Mouse (Mus musculus): ENCODE results near the gene Tacc3. TPM values are rescaled to one million over a fixed set of nuclear protein-coding genes. Genes with fewer than 3 reads are reported as not detected.

The Tacc3 gene
- total RNA-seq, 1 experiment from 2014 or later = 30.8 TPM

DNA sequence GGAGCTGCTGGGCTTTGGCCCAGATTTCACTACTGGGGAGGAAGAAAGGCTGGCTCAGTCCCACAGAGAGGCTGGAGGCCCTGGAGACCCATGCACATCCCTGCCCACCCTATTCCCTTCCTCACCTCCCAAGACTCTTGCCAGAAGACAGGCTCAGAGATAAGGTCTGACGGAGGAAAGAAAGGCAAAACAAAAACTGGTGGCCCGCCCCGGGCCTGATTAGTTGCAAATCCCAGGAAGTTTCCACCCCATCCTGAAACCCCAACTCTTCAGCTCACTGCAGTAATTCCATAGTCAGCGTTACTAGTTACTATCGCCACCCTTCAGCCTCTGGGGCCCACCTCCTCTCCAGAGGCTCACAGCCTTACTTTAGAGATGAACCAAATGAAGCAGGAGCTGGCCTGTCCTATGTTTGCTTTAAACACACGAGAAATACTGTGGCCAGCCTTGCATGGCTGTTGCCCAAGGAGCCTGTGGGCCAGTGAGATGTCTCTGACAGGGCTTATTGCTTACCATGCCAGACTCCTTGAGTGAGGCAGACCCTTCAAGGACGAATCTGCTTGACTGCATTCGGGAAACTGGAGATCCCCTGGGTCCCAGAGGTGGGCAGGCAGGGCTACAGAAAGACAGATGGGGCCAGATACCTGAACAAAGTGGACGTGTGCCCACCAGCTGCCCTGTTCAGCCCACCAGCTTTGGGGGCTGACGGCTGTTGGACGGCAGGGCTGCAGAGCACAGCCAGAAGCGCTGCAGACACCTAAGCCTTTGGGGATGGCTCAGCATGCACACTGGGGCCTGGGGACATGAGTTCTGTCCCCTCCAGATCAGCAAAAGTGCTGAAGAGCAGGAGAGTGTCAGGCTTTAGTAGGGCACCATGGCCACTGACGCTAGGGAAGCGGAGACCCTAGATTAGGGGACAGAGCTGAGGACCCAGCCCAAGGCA is 30.6 kb downstream of the Tacc3 start:
- ATAC-seq (replicated peaks; ENCODE audit: insufficient number of reproducible peaks, low FRiP score, low TSS enrichment, poor library complexity, severe bottlenecking) = no peak

DNA sequence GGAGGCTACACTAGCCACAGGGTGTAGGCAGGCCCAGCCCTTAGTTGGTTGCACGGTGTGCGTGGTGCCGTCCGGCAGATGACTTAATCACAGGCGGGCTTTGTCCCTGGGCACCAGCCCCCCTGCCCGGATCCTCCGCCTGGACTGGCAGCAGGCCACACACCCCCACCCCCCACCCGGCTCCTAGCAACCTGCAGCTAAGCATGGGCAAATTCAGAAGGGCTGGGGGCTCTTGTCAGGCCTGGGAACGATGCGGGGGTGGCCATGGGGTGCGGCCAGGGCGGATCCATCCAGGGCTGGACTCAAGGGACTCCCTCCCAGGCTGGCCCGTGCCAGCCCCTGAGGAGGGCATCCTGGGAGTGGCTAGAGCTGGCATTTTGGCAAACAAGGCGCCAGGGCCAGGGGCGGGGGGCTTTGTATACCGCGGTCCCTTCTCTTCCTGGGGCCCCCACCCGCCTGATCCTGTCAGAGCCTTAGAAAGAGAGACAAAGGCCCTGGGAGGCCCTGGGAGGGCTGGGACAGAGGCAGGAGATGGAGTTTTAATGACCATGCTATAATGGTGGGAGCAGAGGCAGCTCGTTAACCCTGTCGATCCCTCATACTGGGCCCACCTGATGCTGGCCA is 31.4 kb downstream of the Tacc3 start:
- no peak for ATAC-seq (replicated peaks; ENCODE audit: insufficient number of reproducible peaks, low FRiP score, low TSS enrichment, poor library complexity, severe bottlenecking)

DNA sequence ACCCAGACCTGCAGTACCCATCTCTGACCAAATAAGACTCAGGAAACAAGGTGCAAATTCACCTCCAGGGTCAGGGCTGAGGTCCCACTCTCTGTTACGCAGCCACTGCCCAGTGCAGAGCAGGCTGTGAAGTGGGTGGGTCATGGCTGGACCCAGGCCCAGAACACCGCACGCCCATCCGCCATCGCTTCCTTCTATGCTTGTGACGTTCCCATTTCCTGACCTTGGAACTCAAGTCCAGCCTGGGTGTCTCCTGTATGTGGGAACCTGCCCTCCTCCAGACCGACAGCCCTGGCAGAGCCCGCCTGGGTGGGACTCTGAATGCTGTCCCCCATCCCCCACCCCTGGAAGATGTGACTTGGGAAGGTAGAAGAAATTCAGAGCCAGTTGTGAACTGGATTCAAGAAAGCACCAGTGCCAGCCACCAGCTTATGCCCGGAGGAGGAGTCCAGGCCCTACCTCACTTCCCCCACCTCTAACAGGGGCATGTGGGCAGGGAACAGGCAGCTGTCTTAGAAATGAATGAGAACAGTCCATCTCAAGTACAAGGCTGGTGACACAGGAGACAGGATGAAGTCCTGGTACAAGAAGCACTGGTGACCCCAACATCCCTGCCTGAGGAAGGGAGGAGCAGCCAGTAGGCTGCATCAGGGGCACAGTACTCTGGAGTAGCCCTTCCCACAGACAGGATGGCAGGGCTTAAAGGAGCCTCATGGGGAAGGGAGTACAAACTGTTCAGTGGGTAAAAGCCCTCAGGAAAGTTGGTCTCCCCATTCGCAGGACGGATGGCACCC is 32.1 kb downstream of the Tacc3 start:
- no peak for ATAC-seq (replicated peaks; ENCODE audit: insufficient number of reproducible peaks, low FRiP score, low TSS enrichment, poor library complexity, severe bottlenecking)

DNA sequence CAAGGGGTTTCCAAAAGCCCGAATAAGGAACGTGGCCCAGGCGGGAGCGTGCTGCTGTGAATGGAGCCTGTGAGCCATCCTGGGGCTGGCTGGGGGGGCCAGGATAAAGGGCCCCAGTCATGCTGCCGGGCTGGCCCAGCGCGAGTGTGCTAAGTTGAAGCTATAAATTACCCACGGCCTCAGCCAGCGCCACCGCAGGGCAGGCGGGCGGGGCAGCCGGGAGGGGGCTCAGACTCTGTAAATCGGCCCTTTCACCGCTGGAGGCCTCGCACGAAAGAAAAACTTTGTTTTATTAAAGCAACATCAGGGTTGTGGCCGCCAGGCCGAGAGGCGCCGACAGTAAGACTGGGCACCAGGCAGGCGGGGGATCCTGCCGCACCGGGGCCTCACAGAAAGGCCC is 34.5 kb downstream of the Tacc3 start:
- no peak for ATAC-seq (replicated peaks; ENCODE audit: insufficient number of reproducible peaks, low FRiP score, low TSS enrichment, poor library complexity, severe bottlenecking)

DNA sequence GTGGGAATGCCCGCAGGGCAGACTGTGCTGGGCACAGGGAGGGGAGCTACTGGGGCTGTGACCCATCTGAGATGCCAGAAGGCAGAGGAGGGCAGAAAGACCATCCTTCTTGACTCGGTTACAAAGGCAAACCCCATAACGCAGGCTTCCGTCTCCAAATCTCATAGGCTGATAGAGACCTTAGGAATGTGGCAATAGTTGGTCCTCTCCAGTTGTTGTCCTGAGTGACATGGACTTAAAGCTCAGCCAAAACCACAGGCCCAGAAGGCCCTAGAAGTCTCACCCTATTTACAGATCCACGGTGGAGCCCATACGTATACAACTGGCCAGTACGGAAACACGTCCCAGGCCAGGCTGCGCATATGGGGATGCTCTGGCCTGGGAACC is 36.5 kb downstream of the Tacc3 start:
- no peak for ATAC-seq (replicated peaks; ENCODE audit: insufficient number of reproducible peaks, low FRiP score, low TSS enrichment, poor library complexity, severe bottlenecking)

DNA sequence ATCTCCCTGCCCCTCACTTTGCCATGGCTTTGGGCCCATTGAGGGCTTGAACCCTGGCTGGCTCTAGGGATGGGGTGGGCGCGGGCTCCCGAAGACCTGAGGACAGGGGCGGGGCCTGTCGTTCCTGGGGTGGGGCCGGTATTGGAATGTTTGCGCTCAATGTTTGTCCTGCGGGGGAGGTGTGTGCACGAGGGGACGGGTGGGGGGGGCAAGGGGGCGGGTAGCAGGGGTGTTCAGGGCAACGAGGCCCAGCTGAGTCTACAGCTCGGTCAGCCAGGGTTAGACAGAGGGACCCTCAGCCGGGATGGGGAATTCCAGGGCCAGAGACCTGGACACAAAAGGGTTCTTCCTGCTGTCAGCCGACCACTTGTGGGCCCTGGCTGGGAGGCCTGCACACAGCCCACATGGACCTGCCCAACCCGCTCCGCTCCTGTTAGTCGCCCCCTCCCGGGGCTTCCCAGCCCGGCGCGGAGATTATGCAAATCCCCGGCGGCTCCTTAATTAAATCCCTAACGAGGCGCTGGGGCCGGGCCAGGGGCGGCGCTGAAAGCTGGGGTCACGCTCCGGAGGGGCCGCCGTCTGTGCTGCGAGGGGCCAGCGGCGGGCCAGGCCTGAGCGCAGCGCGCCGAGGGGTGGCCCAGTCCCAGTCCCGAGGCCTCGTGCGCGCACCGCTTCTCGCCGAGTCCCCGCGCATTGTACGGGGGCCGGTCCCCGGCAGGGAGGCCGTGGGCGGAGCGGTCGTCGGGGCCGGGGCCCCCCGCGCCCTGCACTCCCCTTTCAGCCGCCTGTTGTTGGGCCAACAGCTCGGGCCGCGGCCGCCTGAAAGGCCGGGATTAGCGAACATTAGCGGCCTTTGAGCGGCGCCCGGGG is 37.2 kb downstream of the Tacc3 start:
- ATAC-seq (replicated peaks; ENCODE audit: insufficient number of reproducible peaks, low FRiP score, low TSS enrichment, poor library complexity, severe bottlenecking) = no peak

DNA sequence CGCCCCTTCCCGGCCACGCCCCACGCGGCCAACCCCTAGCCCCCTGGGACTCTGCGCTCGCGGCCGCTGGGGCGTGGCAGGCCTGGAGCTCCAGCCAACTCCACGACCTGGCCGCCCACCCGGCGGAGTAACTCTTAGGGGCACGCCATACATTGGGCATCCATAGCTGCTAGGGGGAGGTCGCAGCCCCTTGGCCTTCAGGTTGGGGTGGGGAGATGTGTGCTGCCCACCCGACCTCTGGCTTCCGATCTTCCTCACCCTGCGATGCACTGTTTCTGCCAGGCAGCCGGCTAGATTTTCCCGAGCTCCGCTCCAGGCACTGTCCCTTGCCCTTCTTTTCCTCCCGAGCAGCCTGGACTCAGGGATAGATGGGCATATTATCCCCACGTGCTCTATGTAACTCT is 37.8 kb downstream of the Tacc3 start:
- no peak for ATAC-seq (replicated peaks; ENCODE audit: insufficient number of reproducible peaks, low FRiP score, low TSS enrichment, poor library complexity, severe bottlenecking)

DNA sequence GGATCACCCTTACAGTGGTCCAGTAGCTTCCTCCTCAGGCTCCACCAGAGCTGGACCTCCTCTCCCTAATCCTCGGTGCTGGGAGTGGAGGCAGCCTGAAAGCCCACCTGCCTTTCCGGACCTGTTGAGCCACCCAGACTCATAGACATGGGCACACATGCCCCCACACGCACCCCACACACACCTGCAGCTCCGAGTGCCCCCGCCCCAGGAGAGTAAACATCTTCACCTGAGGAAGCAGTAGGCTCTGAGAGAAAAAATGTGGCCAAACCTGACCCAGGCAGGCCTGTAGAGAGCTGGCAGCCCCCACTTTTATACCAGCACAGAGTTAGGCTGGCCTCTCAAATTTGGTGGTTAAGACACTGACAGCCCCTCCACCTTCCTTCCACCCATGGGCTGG is 38.5 kb downstream of the Tacc3 start:
- no peak for ATAC-seq (replicated peaks; ENCODE audit: insufficient number of reproducible peaks, low FRiP score, low TSS enrichment, poor library complexity, severe bottlenecking)

DNA sequence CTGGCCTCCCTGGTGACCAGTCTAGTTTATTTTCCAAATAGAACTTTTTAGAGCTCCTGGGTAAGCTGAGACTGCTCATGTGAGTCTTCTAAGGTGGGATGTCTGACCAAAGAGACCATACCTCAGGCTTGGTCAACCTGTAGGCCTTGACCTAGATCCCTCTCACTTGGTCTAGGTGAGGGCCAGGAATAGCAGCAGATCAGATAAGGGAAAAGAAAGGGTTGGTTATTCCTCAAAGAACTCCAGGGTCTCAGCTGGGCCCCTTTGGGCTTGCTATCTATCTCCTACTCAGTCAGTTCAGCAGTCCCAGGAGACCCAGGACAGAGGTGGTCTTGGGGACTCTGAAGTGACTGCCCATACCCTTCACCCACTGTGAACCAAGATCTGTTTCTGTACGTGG is 39.6 kb downstream of the Tacc3 start:
- no peak for ATAC-seq (replicated peaks; ENCODE audit: insufficient number of reproducible peaks, low FRiP score, low TSS enrichment, poor library complexity, severe bottlenecking)

DNA sequence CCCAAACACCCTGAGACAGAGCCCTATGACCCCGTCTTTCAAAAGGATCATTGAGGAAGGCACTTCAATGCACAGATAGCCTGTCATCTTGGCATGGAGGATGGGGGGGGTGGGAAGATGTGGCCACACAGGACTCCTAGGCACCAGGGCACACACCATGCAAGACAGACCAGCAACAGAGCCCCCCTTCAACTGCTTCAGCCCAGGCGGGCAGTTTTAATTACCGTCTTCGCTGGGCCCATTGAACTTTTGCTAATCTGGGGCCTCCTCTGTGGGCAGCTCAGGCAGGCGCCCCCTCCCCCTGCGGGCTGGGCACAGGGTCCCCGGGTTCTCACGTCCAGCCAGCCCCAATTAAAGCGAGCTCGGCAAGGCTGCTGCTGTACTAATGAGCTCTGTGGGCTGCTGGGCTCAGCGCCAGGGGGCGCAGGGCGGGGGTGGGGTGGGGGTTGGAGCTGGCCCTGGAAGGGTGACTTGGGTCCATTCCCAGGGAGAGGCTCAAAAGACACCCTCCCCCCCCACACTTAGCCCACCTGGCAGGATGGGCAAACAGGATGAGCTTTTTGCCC is 40.1 kb downstream of the Tacc3 start:
- no peak for ATAC-seq (replicated peaks; ENCODE audit: insufficient number of reproducible peaks, low FRiP score, low TSS enrichment, poor library complexity, severe bottlenecking)

DNA sequence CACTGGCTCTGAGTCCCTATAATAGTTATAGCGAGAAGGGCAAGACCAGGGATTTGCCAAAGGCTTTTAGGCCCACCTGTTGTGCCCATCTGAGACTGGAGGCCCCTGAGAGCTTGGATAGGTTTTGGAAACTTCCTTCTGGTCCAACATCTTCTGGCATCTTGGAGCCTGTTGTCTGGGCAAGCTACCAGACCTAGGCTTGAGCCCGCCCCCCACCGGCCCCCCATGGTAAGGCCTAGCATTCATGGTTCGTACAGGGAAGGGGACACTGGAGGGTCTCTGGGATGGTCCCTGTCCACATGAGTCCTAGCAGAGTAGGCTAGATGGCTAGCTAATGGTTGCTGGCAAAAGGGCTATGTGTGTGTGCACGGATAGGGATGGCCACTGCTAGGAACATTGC is 40.7 kb downstream of the Tacc3 start:
- ATAC-seq (replicated peaks; ENCODE audit: insufficient number of reproducible peaks, low FRiP score, low TSS enrichment, poor library complexity, severe bottlenecking) = no peak

DNA sequence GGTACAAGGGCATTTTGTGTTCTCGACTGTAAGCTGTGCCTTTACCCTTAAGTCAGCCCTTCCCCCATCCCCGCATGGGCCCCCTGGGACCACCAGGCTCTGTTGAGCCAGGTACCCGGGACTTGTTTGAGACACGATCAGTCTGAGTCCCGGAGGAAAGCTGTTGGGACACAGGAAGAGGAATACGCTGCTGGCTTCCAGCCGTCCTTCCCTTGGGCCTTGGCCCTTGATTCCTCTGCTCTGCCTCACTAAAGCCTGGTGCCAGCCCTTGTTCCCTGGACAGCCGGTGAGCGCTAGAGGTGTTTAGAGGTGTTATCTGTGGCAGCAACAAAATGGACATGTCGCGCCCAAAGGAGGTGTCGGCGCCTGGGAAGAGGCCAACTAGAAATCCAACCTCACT is 42.1 kb downstream of the Tacc3 start:
- ATAC-seq (replicated peaks; ENCODE audit: insufficient number of reproducible peaks, low FRiP score, low TSS enrichment, poor library complexity, severe bottlenecking) = no peak

DNA sequence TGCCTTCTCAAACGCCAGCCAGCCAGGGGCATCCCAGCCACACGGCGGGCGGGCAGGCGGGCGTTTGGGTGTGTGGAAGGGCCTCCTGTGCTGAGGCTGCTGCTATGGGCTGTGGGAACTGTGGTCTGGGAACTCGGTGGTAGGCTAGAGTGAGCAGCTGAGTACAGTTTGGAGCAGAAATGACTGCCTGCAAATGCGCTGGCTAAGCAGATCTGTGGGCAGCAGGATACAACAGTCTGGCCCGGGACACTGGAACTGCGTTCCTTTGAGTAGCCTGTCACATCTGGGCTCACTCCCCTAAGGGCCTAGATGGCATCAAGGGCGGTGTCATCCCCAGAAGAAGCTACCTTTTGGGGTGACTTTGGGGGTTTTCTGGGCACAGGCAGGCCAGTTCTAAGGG is 43.9 kb downstream of the Tacc3 start:
- no peak for ATAC-seq (replicated peaks; ENCODE audit: insufficient number of reproducible peaks, low FRiP score, low TSS enrichment, poor library complexity, severe bottlenecking)

DNA sequence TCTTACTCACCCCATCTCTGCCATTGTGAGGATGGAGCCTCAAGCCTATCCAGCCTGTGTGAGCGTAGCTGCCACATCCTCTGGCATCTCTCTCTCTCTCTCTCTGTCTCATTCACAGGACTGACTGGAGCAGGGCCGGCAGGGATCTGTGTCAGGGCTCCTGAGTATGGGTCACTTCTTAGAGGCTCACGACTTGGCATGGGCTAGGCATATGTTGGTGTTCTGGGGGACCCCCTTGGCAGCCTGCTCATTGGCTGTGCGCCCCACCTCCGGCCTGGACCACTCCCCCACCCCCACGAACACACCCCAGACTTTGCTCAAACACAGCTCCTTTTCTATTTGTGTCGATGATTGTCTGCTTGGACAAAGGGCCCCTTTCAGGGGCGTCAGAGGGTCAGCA is 46.1 kb downstream of the Tacc3 start:
- no peak for ATAC-seq (replicated peaks; ENCODE audit: insufficient number of reproducible peaks, low FRiP score, low TSS enrichment, poor library complexity, severe bottlenecking)

DNA sequence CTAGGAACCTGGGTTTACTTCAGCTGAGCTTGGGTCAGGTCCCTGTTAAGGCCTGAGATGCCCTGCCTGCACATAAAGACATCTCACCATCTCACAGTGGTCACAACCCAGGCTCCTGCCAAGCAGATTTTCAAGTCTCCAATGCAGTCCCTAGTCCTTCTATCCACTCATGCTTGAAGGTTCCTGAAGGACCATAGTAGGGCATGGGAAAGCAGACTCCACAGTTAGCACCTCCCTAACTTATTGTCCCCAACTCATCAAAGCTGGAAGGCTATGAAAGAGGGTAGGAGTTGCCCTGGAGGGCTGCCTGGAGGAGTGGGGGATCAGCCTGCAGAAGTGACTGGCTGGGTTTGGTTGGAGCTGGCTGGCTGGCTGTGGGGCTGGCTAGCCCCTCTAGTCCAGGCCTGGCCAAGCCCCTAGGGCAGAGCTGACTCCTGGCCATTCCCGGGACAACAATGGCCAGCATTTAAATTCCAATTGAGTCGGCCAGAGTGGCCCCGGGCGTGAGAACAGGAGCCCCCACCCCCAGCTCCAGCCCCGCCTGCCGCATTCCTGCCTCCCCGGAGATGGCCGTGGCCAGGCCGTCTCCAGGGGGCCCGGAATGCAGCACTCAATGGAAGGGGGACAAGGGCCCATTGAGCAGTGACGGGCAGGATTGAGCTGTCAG is 47.1 kb downstream of the Tacc3 start:
- no peak for ATAC-seq (replicated peaks; ENCODE audit: insufficient number of reproducible peaks, low FRiP score, low TSS enrichment, poor library complexity, severe bottlenecking)

DNA sequence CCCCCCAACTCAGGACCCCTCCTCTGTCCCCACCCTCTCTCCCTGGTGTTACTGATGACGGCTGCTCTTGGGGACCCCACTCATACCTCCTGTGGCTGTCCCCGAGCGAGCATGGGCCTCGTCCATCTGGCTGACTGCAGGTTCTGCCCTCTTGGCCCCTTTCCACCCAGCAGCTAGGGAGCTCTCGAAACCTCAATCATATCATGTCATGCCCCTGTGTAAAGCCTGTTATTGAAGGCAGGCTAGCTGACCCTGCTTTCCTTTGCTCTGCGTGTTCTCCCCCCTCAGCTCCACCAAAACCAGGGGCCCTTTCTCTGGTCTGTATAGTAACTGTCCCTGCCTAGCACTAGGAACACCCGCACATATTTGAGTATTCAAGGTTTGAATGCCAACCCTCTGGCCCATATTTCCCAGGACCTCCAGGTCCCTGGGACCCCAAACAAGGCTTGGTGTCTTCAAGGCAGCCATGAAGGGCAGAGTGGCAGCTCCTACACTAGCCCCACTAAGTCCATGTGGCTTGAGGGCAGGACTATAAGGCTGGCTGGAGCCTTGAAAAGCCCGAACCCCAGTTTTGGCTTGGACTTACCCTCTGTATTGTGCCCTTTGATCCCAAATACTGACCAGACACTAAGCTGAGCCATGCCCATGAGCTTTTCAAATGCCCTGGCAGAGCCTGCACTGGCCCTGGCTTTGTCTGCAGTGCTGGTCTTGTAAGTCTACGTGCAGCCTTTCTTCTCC is 47.9 kb downstream of the Tacc3 start:
- no peak for ATAC-seq (replicated peaks; ENCODE audit: insufficient number of reproducible peaks, low FRiP score, low TSS enrichment, poor library complexity, severe bottlenecking)

DNA sequence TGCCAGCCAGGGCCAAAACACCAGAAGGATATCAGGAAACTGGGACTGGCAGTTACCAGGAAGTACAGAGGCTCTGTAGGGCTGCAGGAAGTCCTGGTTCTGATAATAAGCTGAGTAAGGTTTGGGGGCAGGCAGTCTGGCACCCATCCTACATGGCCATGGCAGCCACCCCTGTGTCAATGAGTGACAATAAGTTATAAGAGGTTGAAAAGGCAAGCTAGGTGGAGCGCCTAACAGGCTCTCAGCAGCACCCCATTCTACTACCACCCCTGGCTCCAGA is 48.4 kb downstream of the Tacc3 start:
- ATAC-seq (replicated peaks; ENCODE audit: insufficient number of reproducible peaks, low FRiP score, low TSS enrichment, poor library complexity, severe bottlenecking) = no peak

All from monocyte, adult 5-6 weeks (primary cell).